Mouse (Mus musculus): ENCODE measurements at regions not wholly inside any gene's neighbourhood (a gene's known extent, or its start where the extent isn't known, plus 50 kb on each side); places are given as distances from the start of the nearest gene placed in this dataset.

DNA sequence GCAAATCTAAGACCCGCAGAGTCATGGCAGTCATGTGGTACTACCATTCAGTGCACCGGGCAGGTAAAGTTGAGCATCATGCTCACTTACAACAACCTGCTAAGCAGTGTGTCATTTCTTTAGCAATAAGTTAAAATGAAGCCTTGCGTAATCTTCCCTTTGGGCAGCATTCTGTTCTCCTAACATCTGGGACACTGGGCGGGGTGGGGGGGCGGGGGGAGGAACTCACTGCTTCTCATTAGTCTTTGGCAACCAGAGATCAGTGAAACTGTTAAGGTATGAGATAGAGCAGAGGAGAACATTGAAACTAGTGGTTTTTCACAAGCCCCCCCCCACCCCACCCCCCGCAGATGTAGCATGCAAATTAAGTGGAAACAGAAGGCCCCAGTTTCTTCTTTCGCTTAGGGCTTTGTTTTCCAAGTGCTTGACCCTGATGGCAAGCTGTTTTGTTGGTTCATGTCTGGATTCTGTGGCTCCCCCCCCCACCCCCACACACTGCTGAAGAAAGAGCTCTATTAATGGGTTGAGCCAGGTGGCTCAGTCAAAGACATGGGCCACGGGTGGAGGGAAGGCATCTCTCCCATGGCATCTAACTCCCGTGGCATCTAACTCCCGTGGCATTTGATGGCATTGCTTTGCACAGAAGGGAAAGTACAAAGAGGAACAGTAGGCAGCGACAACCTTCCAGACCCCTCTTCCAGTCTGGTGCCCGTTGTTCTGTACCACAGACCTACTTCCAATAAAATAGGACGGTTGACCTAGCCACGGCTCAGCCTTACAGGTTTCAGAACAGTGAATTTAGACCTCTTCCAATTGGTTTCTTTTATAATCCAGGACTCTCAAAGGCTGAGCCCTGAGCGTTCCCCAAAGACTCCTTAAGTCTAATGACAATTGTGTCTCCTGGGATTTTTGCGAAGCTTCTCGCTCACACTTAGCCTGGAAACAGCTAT, 97.2 kb upstream of the Cpm start:
- WGBS: 88% methylated on average over 17 of the region's 17 CpGs

DNA sequence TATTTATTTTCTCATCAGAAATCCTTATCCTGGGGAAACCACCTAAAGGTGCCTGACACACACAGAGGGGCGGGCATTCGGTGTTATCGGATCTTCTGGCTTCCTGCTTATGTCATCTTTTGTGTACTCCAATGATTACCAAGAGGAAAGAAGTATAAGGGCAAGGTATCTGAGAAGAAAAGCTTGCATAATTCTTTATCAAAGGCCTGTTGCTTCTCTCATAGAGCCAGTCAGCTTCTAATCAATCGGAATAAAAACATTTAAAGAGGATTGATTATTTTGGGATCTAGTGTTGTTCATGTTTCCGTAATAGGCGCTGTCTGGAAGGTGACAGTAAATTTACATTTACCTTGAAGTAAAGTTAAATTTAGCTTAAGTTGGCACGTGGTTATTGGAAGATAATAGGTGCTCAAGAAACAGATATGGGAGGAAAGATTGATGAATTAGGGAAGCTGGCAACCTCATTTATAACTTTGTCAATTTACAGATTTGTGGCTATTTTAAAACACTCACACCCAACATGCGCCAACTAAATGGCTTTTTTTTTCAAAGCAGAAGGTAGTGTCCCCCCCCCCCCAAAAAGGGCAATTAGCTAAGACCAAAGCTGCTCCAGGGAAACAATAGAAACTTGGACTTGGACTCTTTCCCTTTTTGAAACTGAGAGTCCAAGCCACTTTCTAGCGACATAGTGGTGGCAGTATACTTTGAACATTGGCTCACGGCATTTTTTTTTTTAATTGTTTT, 98.3 kb upstream of the Cpm start:
- Histone ChIP-seq H3K27me3 (replicated peaks) (no peaks in the 10 kb centered on the region), H3K4me3 (replicated peaks) (no peak overlapping the region), H3K4me2 (no peak overlapping the region), H3K4me1 (no peaks in the 10 kb centered on the region), H3K27ac (no peak overlapping the region), H3K9ac (no peak overlapping the region), H3K9me3 (no peaks in the 10 kb centered on the region), H3K36me3 (no peaks in the 10 kb centered on the region)
- no peak for ATAC-seq (ENCODE audit: insufficient read depth, low FRiP score, low read depth)
- WGBS: 80% methylated on average over 10 of the region's 10 CpGs

More for the DNA sequence above, 97.2 kb upstream of the Cpm start:
- Histone ChIP-seq H3K9ac (no peak overlapping the region), H3K27me3 (replicated peaks) (no peaks in the 10 kb centered on the region), H3K4me2 (no peak overlapping the region), H3K4me1 (no peaks in the 10 kb centered on the region), H3K27ac (no peak overlapping the region), H3K36me3 (no peaks in the 10 kb centered on the region), H3K4me3 (replicated peaks) (no peak overlapping the region), H3K9me3 (no peaks in the 10 kb centered on the region)
- no peak for ATAC-seq (ENCODE audit: insufficient read depth, low FRiP score, low read depth)

DNA sequence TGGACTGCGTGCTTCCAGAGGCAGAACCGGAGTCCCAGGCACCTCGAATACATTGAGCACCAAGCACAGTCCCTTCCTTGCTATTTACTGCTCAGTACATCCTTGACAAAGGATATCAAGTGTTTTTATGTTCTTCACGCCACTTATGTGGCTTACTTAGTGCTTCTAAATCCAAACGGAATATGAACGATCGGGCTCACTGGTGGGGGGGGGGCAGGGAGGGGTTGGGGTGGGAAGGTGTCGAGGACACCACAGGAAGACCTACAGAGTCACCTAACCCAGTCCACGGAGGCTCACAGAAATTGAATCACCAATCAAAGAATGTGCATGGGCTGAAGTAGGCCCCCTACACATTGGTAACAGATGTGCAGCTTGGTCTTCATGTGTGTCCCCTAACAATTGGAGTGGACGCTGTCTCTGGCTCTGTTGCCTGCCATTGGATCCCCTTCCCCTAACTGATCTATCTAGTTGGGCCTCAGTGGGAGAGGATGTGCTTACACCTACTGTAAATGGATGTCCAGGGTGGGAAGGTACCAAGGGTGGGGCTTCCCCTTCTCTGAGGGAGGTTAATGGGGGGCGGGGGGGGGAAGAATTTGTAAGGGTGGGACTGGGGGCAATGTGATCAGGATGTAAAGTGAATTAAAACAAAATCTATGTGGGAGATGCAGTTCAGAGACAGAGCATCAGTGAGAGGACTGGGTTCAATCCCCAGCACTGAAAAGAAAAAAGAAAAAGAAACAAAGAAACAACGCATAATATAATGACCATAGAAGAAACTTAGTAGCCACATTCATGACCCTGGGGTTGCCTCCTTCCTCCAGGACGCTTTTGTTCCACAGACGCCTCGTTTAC, 99.1 kb upstream of the Cpm start:
- Histone ChIP-seq H3K9ac (no peak overlapping the region), H3K4me2 (no peak overlapping the region), H3K4me3 (replicated peaks) (no peak overlapping the region), H3K36me3 (no peaks in the 10 kb centered on the region), H3K27me3 (replicated peaks) (no peaks in the 10 kb centered on the region), H3K27ac (no peak overlapping the region), H3K9me3 (no peaks in the 10 kb centered on the region), H3K4me1 (no peaks in the 10 kb centered on the region)
- ATAC-seq (ENCODE audit: insufficient read depth, low FRiP score, low read depth): no peak
- 72% methylated on average over 15 of the region's 15 CpGs for WGBS

DNA sequence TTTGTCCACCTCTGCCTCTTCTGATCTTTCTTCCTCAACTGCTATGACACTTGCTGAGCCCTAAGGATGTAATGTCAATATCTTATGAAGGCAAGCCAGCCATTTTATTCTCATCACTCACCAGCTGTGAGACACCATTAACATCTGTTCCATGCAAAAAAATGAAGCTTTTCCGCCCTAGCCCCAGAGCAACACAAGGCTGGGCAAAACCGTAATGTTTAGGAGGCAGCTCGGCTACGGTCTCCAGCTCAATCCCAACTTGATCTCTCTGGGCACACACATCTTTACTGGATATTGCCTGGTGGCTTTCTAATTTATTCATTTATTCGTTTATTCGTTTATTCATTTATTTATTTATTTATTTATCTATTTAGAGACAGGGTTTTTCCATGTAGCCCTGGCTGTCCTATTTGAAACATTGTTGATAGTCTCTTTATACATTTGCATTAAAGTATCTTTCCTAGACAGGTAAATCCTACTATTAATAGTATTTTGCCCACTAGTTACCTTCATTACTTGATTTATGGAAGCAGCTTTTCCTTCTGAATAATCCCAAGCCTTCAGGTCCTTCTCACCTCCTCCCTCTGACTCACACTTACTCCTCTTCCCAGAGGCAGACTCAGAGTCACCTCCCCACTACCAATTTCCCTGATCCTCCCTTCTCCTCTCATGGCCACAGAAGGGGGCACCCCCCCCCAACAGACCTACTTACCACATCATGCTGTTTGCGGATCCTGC, 99.9 kb upstream of the Cpm start:
- Histone ChIP-seq H3K36me3 (no peaks in the 10 kb centered on the region), H3K4me1 (no peaks in the 10 kb centered on the region), H3K27me3 (replicated peaks) (no peaks in the 10 kb centered on the region), H3K4me2 (no peak overlapping the region), H3K9ac (no peak overlapping the region), H3K27ac (no peak overlapping the region), H3K4me3 (replicated peaks) (no peak overlapping the region), H3K9me3 (no peaks in the 10 kb centered on the region)
- ATAC-seq (ENCODE audit: insufficient read depth, low FRiP score, low read depth): no peak
- WGBS: 81% methylated on average over 7 of the region's 7 CpGs

DNA sequence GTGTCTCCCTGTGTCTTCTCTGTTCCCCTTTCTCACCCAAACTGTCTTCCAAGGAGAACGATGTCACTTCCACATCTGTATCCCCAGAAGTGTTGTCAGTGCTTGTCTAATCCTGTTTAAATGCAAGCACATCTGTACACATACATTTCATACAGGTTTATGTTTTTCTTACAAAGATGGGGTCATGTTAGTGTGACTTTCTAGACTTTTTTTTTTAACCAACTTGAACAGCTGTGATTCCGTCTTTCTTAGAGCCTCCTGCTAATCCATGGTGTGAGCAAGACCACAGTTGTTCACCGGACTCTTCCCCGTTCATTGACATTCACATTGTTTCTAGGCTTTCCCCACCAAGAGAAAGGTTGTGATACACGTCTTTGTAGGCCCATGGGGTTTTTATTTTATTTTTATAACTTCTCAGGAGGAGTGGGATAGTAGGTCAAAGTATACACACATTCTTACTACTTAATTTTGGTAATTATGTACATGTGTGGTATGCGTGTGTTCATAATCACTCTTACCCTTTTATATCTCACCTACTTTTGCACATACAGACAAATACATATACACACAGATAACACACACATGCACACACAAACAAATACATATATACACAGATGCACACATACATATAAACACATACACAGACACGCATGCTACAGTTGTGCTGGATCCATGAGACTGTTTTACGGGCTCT, 100.6 kb upstream of the Cpm start:
- WGBS: 82% methylated on average over 8 of the region's 8 CpGs
- Histone ChIP-seq H3K36me3 (no peaks in the 10 kb centered on the region), H3K9ac (no peak overlapping the region), H3K4me3 (replicated peaks) (no peak overlapping the region), H3K27me3 (replicated peaks) (no peaks in the 10 kb centered on the region), H3K9me3 (no peaks in the 10 kb centered on the region), H3K27ac (no peak overlapping the region), H3K4me2 (no peak overlapping the region), H3K4me1 (no peaks in the 10 kb centered on the region)
- ATAC-seq (ENCODE audit: insufficient read depth, low FRiP score, low read depth): no peak

DNA sequence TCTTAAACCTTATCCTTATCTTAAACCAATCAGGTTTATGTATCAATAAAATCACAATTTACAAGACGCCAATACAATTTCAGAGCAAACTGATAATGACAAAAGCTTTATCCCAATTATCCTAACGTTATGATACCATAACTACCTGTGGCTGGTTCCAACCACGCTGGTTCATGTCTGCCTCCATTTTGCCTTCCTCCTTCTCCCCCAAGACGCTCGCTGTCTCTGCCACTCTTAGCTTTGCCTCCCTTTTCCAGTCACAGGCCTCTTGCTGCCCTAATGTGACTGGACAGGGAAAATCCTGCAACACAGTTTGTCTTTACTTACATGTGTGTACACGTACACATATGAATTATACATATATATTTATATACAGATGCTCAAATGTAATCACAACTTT, 101.3 kb upstream of the Cpm start:
- WGBS: 79% methylated on average over 6 of the region's 6 CpGs
- H3K27ac ChIP-seq: no peak overlapping the region
- H3K27me3 ChIP-seq (replicated peaks): no peaks in the 10 kb centered on the region
- H3K4me3 ChIP-seq (replicated peaks): no peak overlapping the region
- H3K36me3 ChIP-seq: no peaks in the 10 kb centered on the region
- no peaks in the 10 kb centered on the region for H3K4me1 ChIP-seq
- no peak overlapping the region for H3K4me2 ChIP-seq
- no peaks in the 10 kb centered on the region for H3K9me3 ChIP-seq
- no peak overlapping the region for H3K9ac ChIP-seq
- ATAC-seq (ENCODE audit: insufficient read depth, low FRiP score, low read depth): no peak

DNA sequence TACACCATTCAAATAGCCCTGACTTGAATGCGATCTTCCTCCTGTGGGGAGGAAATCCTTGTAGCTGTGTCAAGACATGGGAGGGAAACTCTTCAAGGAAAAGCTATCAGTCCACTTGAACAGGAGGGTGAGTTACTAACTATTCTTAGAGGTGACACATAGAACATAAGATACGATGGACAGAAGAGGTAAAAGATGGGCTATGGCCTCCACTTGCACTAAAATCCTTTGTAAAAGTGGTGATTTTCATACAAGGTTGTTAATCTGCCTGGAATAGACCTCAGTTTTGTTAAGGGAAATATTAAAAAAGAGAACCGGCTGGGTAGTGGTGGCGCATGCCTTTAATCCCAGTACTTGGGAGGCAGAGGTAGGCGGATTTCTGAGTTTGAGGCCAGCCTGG, 102.1 kb upstream of the Cpm start:
- H3K9ac ChIP-seq: no peak overlapping the region
- WGBS: 90% methylated on average over 5 of the region's 5 CpGs
- H3K27ac ChIP-seq: no peak overlapping the region
- H3K36me3 ChIP-seq: no peaks in the 10 kb centered on the region
- H3K4me3 ChIP-seq (replicated peaks): no peak overlapping the region
- no peaks in the 10 kb centered on the region for H3K27me3 ChIP-seq (replicated peaks)
- ATAC-seq (ENCODE audit: insufficient read depth, low FRiP score, low read depth): no peak
- H3K4me1 ChIP-seq: no peaks in the 10 kb centered on the region
- no peaks in the 10 kb centered on the region for H3K9me3 ChIP-seq
- no peak overlapping the region for H3K4me2 ChIP-seq

DNA sequence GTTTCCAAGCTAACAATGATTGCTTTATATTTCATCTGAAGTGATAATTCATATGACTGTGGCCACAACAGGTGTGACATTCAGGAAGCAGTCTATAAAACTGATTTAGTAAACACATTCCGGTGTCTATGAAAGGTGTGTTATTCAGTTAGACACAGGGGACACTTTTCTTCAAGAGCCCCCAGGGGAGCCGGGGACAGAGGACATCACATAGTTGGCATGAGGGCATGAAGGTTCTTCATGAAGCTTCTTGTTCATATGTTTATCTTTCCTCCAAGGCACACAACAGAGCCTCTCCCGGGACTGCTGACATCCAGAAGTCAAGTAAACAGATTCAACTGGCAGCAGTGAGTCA, 102.5 kb upstream of the Cpm start:
- Histone ChIP-seq H3K4me3 (replicated peaks) (no peak overlapping the region), H3K36me3 (no peaks in the 10 kb centered on the region), H3K27ac (no peak overlapping the region), H3K4me1 (no peaks in the 10 kb centered on the region), H3K9ac (no peak overlapping the region), H3K9me3 (no peaks in the 10 kb centered on the region), H3K4me2 (no peak overlapping the region), H3K27me3 (replicated peaks) (no peaks in the 10 kb centered on the region)
- ATAC-seq (ENCODE audit: insufficient read depth, low FRiP score, low read depth): no peak
- WGBS: 60% methylated on average over 3 of the region's 3 CpGs

DNA sequence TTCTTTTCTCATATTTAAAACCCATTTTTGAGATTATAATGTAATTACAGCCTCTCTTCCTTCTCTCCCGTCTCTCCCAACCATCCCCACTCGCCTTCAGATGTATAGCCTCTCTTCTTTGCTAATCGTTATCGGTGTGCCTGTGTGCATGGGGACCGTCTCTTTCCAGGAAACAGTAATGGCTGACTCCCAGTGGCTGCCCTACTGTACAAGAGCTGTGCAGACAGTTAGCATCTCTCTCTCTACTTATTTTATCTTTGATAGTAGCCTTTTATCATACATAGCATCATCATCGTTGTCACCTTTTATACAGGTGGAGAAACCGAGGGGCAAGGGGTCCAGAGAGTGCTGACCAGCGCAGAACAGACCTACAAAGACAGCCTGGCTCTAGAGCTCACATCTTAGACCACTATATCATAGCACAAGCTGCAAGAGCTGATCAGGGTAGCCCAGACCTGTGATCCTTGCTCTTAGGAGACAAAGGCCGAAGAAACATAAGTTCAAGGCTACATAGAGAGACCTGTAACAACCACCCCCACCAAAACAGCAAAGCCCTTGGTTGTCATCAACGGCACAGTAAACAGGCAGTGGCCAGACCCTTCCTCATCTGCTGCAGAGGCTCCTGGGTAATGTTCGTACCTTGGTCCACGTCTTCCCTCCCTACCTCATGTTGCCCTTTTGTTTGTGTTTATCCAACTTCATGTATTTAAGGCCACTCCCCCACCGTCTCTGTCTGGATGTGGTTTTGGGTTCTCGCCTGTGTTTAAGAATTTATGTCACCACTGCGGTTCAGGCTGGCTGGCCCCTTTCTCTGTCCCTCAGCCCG, 103.1 kb upstream of the Cpm start:
- H3K27me3 ChIP-seq (replicated peaks): no peaks in the 10 kb centered on the region
- no peak for ATAC-seq (ENCODE audit: insufficient read depth, low FRiP score, low read depth)
- no peaks in the 10 kb centered on the region for H3K4me1 ChIP-seq
- no peak overlapping the region for H3K4me2 ChIP-seq
- no peak overlapping the region for H3K27ac ChIP-seq
- no peak overlapping the region for H3K9ac ChIP-seq
- H3K9me3 ChIP-seq: no peaks in the 10 kb centered on the region
- H3K4me3 ChIP-seq (replicated peaks): no peak overlapping the region
- WGBS: 74% methylated on average over 16 of the region's 16 CpGs
- no peaks in the 10 kb centered on the region for H3K36me3 ChIP-seq

DNA sequence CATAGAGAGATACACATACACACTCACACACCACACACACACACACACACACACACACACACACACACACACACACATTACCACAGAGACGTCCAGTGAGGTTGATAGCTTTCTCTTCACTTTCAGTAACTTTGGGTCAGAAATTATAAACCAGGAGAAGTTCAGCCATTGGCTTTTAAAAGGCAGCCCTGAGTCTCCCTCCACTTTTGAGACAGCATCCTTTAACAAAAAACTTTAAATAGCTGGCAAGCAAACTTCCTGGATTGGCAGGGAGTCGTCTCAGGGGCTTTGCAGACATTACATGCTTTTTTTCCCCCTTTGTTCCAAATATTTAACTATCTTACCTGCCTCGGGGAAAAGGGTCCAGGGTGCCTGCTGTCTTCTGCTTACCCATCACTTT, 103.7 kb upstream of the Cpm start:
- H3K9ac ChIP-seq: no peak overlapping the region
- H3K9me3 ChIP-seq: no peaks in the 10 kb centered on the region
- no peak for ATAC-seq (ENCODE audit: insufficient read depth, low FRiP score, low read depth)
- H3K4me3 ChIP-seq (replicated peaks): no peak overlapping the region
- 29% methylated on average over 3 of the region's 3 CpGs for WGBS
- no peaks in the 10 kb centered on the region for H3K36me3 ChIP-seq
- no peaks in the 10 kb centered on the region for H3K27me3 ChIP-seq (replicated peaks)
- no peaks in the 10 kb centered on the region for H3K4me1 ChIP-seq
- H3K27ac ChIP-seq: no peak overlapping the region
- H3K4me2 ChIP-seq: no peak overlapping the region
